Mouse (Mus musculus): Measurements from ENCODE around the gene Mpdu1.
"Not testable (repeated sequence)": the region's sequence is repeated elsewhere in the genome, so short reads cannot be mapped to it uniquely, and the experiment has no call there.

Mpdu1 gene

GRCm38 (mm10) chr11:69662967-69663671 lies 677 bp upstream of the Mpdu1 start:
- DNase-seq: no peak

GRCm38 (mm10) chr11:69661221-69661881 lies 1.1 kb downstream of the Mpdu1 start:
- no peak for DNase-seq

GRCm38 (mm10) chr11:69657462-69657881 lies 5.0 kb downstream of the Mpdu1 start:
- no peak for DNase-seq

GRCm38 (mm10) chr11:69656617-69657461 lies 5.6 kb downstream of the Mpdu1 start:
- peak; percentile 86 for DNase-seq

GRCm38 (mm10) chr11:69656065-69656455 lies 6.4 kb downstream of the Mpdu1 start:
- no peak for DNase-seq

- peak; percentile 90 for DNase-seq
Observed at GRCm38 (mm10) chr11:69655264-69656064, 7.0 kb downstream of the Mpdu1 start, which contains the start of gene Sox15. Gene Sox15 (plus strand): TSS chr11:69655314.

- peak; percentile 8 for DNase-seq
Observed at GRCm38 (mm10) chr11:69654760-69655159, 7.7 kb downstream of the Mpdu1 start.

- DNase-seq: peak; percentile 12
Observed at GRCm38 (mm10) chr11:69653399-69653798, 9.0 kb downstream of the Mpdu1 start.

- DNase-seq: no peak
Observed at GRCm38 (mm10) chr11:69645860-69646259, 16.6 kb downstream of the Mpdu1 start.

- no peak for DNase-seq
Observed at GRCm38 (mm10) chr11:69635471-69635870, 27.0 kb downstream of the Mpdu1 start.

- no peak for DNase-seq
Observed at GRCm38 (mm10) chr11:69633128-69633866, 29.1 kb downstream of the Mpdu1 start.

- DNase-seq: peak; percentile 99
Observed at GRCm38 (mm10) chr11:69632284-69633089, 30.0 kb downstream of the Mpdu1 start, which contains the start of gene Fxr2. Gene Fxr2 (plus strand): TSS chr11:69632990.

GRCm38 (mm10) chr11:69629802-69630201 lies 32.6 kb downstream of the Mpdu1 start:
- peak; percentile 21 for DNase-seq

GRCm38 (mm10) chr11:69628286-69628685 lies 34.2 kb downstream of the Mpdu1 start:
- peak; percentile 89 for DNase-seq

GRCm38 (mm10) chr11:69624339-69624738 lies 38.1 kb downstream of the Mpdu1 start:
- DNase-seq: not testable (repeated sequence)

GRCm38 (mm10) chr11:69623006-69623405 lies 39.4 kb downstream of the Mpdu1 start:
- no peak for DNase-seq

GRCm38 (mm10) chr11:69622406-69622805 lies 40.0 kb downstream of the Mpdu1 start:
- DNase-seq: no peak

GRCm38 (mm10) chr11:69621571-69622268 lies 40.7 kb downstream of the Mpdu1 start, which contains the start of gene Sat2:
Gene Sat2 (plus strand): TSS chr11:69622024.
- peak; percentile 93 for DNase-seq

- DNase-seq: no peak
Observed at GRCm38 (mm10) chr11:69620394-69621081, 41.9 kb downstream of the Mpdu1 start.

All from embryo, embryonic 11 days (tissue).